Mouse (Mus musculus): ENCODE measurements around the gene H2al1h. TPM values are rescaled to one million over a fixed set of nuclear protein-coding genes. Genes with fewer than 3 reads are reported as not detected.
"Not testable (repeated sequence)": the region's sequence is repeated elsewhere in the genome, so short reads cannot be mapped to it uniquely, and the experiment has no call there.

The H2al1h gene
- polyA plus RNA-seq, 1 experiment from 2014 or later = not detected

DNA sequence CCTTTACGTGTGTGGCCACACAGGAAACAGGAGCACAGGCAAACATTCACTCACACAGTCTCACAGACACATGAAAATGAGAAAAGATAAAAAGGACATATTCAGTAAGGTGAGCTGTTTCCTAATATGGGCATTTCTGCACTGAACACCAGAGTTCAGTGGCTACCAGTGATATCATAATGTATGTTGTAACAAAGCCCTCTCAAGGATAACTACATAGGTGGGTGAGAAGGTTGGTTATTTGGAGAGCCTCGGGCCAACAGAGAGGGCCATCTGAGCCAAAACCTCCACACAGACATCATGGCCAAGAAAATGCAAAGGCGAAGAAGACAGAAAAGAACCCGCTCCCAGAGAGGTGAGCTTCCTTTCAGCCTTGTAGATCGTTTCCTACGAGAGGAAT lies 12.8 kb upstream of the H2al1h start, which contains the start of gene H2al1d:
TSS of gene H2al1d (plus strand) at position 301 of the 400 bp plus-strand sequence.
- H3K9ac ChIP-seq (replicated peaks; ENCODE audit: low read depth, low read length); H3K27me3 ChIP-seq (ENCODE audit: control insufficient read depth, insufficient read depth, low read length); H3K4me1 ChIP-seq (ENCODE audit: control insufficient read depth, insufficient read depth, low read length); ATAC-seq (ENCODE audit: insufficient number of reproducible peaks, insufficient read depth, low FRiP score, low read depth); H3K4me3 ChIP-seq (ENCODE audit: low read depth, low read length); H3K4me2 ChIP-seq (replicated peaks; ENCODE audit: low read depth, low read length); H3K27ac ChIP-seq (ENCODE audit: low read length); H3K9me3 ChIP-seq (ENCODE audit: control insufficient read depth, low read depth, low read length); H3K36me3 ChIP-seq (ENCODE audit: control insufficient read depth, insufficient read depth, low read length): not testable (repeated sequence)
- no CpG with 5 or more reads among the region's 6 CpGs for WGBS

DNA sequence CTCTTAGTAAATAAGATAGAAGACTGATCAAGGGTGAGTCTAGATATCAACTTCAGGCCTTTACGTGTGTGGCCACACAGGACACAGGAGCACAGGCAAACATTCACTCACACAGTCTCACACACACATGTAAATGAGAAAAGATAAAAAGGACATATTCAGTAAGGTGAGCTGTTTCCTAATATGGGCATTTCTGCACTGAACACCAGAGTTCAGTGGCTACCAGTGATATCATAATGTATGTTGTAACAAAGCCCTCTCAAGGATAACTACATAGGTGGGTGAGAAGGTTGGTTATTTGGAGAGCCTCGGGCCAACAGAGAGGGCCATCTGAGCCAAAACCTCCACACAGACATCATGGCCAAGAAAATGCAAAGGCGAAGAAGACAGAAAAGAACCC lies 9.7 kb upstream of the H2al1h start, which contains the start of gene H2al1e:
TSS of gene H2al1e (plus strand) at position 301 of the 400 bp plus-strand sequence.
- not testable (repeated sequence) for H3K36me3 ChIP-seq (ENCODE audit: control insufficient read depth, insufficient read depth, low read length)
- no CpG with 5 or more reads among the region's 3 CpGs for WGBS

DNA sequence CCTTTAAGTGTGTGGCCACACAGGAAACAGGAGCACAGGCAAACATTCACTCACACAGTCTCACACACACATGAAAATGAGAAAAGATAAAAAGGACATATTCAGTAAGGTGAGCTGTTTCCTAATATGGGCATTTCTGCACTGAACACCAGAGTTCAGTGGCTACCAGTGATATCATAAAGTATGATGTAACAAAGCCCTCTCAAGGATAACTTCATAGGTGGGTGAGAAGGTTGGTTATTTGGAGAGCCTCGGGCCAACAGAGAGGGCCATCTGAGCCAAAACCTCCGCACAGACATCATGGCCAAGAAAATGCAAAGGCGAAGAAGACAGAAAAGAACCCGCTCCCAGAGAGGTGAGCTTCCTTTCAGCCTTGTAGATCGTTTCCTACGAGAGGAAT lies 6.4 kb upstream of the H2al1h start, which contains the start of gene H2al1f:
TSS of gene H2al1f (plus strand) at position 301 of the 400 bp plus-strand sequence.
- not testable (repeated sequence) for H3K4me2 ChIP-seq (replicated peaks; ENCODE audit: low read depth, low read length); H3K36me3 ChIP-seq (ENCODE audit: control insufficient read depth, insufficient read depth, low read length); H3K4me3 ChIP-seq (ENCODE audit: low read depth, low read length); H3K27ac ChIP-seq (ENCODE audit: low read length); H3K4me1 ChIP-seq (ENCODE audit: control insufficient read depth, insufficient read depth, low read length); H3K9me3 ChIP-seq (ENCODE audit: control insufficient read depth, low read depth, low read length); H3K27me3 ChIP-seq (ENCODE audit: control insufficient read depth, insufficient read depth, low read length); ATAC-seq (ENCODE audit: insufficient number of reproducible peaks, insufficient read depth, low FRiP score, low read depth); H3K9ac ChIP-seq (replicated peaks; ENCODE audit: low read depth, low read length)
- no CpG with 5 or more reads among the region's 6 CpGs for WGBS

More for the DNA sequence above, 9.7 kb upstream of the H2al1h start, which contains the start of gene H2al1e:
- H3K9me3 ChIP-seq (ENCODE audit: control insufficient read depth, low read depth, low read length); H3K4me3 ChIP-seq (ENCODE audit: low read depth, low read length); H3K27ac ChIP-seq (ENCODE audit: low read length); H3K9ac ChIP-seq (replicated peaks; ENCODE audit: low read depth, low read length); H3K4me1 ChIP-seq (ENCODE audit: control insufficient read depth, insufficient read depth, low read length); ATAC-seq (ENCODE audit: insufficient number of reproducible peaks, insufficient read depth, low FRiP score, low read depth); H3K4me2 ChIP-seq (replicated peaks; ENCODE audit: low read depth, low read length); H3K27me3 ChIP-seq (ENCODE audit: control insufficient read depth, insufficient read depth, low read length): not testable (repeated sequence)

DNA sequence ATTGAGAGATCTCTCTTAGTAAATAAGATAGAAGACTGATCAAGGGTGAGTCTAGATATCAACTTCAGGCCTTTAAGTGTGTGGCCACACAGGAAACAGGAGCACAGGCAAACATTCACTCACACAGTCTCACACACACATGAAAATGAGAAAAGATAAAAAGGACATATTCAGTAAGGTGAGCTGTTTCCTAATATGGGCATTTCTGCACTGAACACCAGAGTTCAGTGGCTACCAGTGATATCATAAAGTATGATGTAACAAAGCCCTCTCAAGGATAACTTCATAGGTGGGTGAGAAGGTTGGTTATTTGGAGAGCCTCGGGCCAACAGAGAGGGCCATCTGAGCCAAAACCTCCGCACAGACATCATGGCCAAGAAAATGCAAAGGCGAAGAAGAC lies 3.3 kb upstream of the H2al1h start, which contains the start of gene H2al1g:
TSS of gene H2al1g (plus strand) at position 301 of the 400 bp plus-strand sequence.
- not testable (repeated sequence) for H3K27ac ChIP-seq (ENCODE audit: low read length); ATAC-seq (ENCODE audit: insufficient number of reproducible peaks, insufficient read depth, low FRiP score, low read depth); H3K27me3 ChIP-seq (ENCODE audit: control insufficient read depth, insufficient read depth, low read length); H3K4me2 ChIP-seq (replicated peaks; ENCODE audit: low read depth, low read length); H3K4me1 ChIP-seq (ENCODE audit: control insufficient read depth, insufficient read depth, low read length); H3K9me3 ChIP-seq (ENCODE audit: control insufficient read depth, low read depth, low read length); H3K36me3 ChIP-seq (ENCODE audit: control insufficient read depth, insufficient read depth, low read length); H3K9ac ChIP-seq (replicated peaks; ENCODE audit: low read depth, low read length); H3K4me3 ChIP-seq (ENCODE audit: low read depth, low read length)
- WGBS = no CpG with 5 or more reads among the region's 3 CpGs

DNA sequence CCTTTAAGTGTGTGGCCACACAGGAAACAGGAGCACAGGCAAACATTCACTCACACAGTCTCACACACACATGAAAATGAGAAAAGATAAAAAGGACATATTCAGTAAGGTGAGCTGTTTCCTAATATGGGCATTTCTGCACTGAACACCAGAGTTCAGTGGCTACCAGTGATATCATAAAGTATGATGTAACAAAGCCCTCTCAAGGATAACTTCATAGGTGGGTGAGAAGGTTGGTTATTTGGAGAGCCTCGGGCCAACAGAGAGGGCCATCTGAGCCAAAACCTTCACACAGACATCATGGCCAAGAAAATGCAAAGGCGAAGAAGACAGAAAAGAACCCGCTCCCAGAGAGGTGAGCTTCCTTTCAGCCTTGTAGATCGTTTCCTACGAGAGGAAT lies 3.1 kb downstream of the H2al1h start, which contains the start of gene H2al1i:
TSS of gene H2al1i (plus strand) at position 301 of the 400 bp plus-strand sequence.
- not testable (repeated sequence) for H3K9me3 ChIP-seq (ENCODE audit: control insufficient read depth, low read depth, low read length); H3K27me3 ChIP-seq (ENCODE audit: control insufficient read depth, insufficient read depth, low read length); H3K4me3 ChIP-seq (ENCODE audit: low read depth, low read length); H3K4me1 ChIP-seq (ENCODE audit: control insufficient read depth, insufficient read depth, low read length); H3K9ac ChIP-seq (replicated peaks; ENCODE audit: low read depth, low read length); ATAC-seq (ENCODE audit: insufficient number of reproducible peaks, insufficient read depth, low FRiP score, low read depth); H3K4me2 ChIP-seq (replicated peaks; ENCODE audit: low read depth, low read length); H3K36me3 ChIP-seq (ENCODE audit: control insufficient read depth, insufficient read depth, low read length); H3K27ac ChIP-seq (ENCODE audit: low read length)
- WGBS = 89% methylated on average over 2 of the region's 5 CpGs

DNA sequence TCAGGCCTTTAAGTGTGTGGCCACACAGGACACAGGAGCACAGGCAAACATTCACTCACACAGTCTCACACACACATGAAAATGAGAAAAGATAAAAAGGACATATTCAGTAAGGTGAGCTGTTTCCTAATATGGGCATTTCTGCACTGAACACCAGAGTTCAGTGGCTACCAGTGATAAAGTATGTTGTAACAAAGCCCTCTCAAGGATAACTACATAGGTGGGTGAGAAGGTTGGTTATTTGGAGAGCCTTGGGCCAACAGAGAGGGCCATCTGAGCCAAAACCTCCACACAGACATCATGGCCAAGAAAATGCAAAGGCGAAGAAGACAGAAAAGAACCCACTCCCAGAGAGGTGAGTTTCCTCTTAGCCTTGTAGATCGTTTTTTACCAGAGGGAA lies 6.2 kb downstream of the H2al1h start, which contains the start of gene H2al1j:
TSS of gene H2al1j (plus strand) at position 301 of the 400 bp plus-strand sequence.
- not testable (repeated sequence) for H3K27me3 ChIP-seq (ENCODE audit: control insufficient read depth, insufficient read depth, low read length); H3K9ac ChIP-seq (replicated peaks; ENCODE audit: low read depth, low read length)
- 88% methylated on average over 2 of the region's 2 CpGs for WGBS

DNA sequence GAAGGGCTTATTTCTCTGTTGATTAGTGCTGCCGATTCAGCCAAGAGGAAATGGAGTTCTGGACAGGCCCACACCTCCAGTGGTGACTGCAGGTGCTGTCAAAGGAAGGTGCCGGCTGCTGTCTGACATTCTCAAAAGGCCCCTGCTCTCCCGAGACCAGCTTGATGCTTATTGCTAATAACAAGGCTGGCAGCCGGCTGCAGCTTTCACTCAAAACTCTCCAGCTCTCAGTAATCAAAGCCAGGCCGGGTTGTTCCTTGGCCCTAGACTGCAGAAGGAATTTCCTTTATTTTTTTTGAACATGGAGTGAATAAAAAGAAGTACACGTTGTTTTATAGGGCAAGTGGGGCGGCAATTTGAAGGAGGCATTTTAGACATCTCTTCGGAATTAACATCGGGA lies 24.5 kb downstream of the H2al1h start:
- no peak for ATAC-seq (ENCODE audit: insufficient number of reproducible peaks, insufficient read depth, low FRiP score, low read depth)
- H3K4me1 ChIP-seq (ENCODE audit: control insufficient read depth, insufficient read depth, low read length) = no peaks in the 10 kb centered on the region
- no peak overlapping the region for H3K9ac ChIP-seq (replicated peaks; ENCODE audit: low read depth, low read length)
- no peak overlapping the region for H3K4me2 ChIP-seq (replicated peaks; ENCODE audit: low read depth, low read length)
- WGBS = 67% methylated on average over 9 of the region's 9 CpGs
- H3K27me3 ChIP-seq (ENCODE audit: control insufficient read depth, insufficient read depth, low read length) = no peaks in the 10 kb centered on the region; the same call in 1 of the 2 replicates
- H3K4me3 ChIP-seq (ENCODE audit: low read depth, low read length) = no peak overlapping the region
- no peak overlapping the region for H3K27ac ChIP-seq (ENCODE audit: low read length)
- H3K9me3 ChIP-seq (ENCODE audit: control insufficient read depth, low read depth, low read length) = no peaks in the 10 kb centered on the region
- H3K36me3 ChIP-seq (ENCODE audit: control insufficient read depth, insufficient read depth, low read length) = no peaks in the 10 kb centered on the region

More for the DNA sequence above, 6.2 kb downstream of the H2al1h start, which contains the start of gene H2al1j:
- not testable (repeated sequence) for H3K27ac ChIP-seq (ENCODE audit: low read length); H3K9me3 ChIP-seq (ENCODE audit: control insufficient read depth, low read depth, low read length); H3K4me2 ChIP-seq (replicated peaks; ENCODE audit: low read depth, low read length); H3K4me3 ChIP-seq (ENCODE audit: low read depth, low read length); H3K4me1 ChIP-seq (ENCODE audit: control insufficient read depth, insufficient read depth, low read length); ATAC-seq (ENCODE audit: insufficient number of reproducible peaks, insufficient read depth, low FRiP score, low read depth); H3K36me3 ChIP-seq (ENCODE audit: control insufficient read depth, insufficient read depth, low read length)

DNA sequence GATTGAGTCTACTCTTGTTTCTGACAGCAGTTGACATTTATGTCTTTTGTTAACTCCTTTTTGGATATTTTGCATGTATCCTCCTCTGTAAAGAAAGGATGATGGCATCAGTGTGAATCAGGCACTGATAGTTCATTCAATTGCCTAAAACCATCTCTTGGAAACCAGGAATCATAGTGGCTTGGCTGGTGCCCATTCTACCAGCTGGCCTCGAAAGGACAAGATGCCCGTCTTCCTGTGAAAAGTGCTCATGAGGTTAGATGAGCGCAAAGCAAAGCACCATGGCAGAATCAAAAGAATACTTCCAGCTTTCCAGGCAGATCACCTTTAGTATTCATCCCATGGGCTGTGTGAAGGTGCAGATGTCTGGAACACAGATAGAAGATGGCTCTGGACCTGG lies 25.5 kb downstream of the H2al1h start:
- Histone ChIP-seq H3K9ac (replicated peaks; ENCODE audit: low read depth, low read length) (no peak overlapping the region), H3K27me3 (ENCODE audit: control insufficient read depth, insufficient read depth, low read length) (no peaks in the 10 kb centered on the region; the same call in 1 of the 2 replicates), H3K4me1 (ENCODE audit: control insufficient read depth, insufficient read depth, low read length) (no peaks in the 10 kb centered on the region), H3K9me3 (ENCODE audit: control insufficient read depth, low read depth, low read length) (no peaks in the 10 kb centered on the region), H3K4me2 (replicated peaks; ENCODE audit: low read depth, low read length) (no peak overlapping the region), H3K27ac (ENCODE audit: low read length) (no peak overlapping the region), H3K4me3 (ENCODE audit: low read depth, low read length) (no peak overlapping the region), H3K36me3 (ENCODE audit: control insufficient read depth, insufficient read depth, low read length) (no peaks in the 10 kb centered on the region)
- ATAC-seq (ENCODE audit: insufficient number of reproducible peaks, insufficient read depth, low FRiP score, low read depth) = no peak
- 89% methylated on average over 3 of the region's 3 CpGs for WGBS

DNA sequence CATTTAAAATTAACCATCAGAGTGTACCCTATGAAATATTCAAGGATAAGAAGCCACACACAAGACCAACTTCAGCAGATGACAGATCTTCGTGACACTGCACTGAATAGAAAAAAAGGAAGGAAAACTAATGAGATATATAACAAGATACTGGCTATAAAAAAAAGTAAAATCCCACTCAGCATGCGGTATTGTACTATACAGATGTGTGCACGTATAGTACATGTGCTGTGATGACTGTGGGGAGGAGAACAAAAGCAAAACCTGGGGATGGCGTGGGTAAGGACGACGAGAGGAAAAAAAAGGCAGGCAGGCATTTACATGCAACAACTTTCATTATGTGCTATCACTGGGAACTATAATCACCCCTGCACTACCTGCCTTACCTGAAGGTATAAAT lies 39.5 kb downstream of the H2al1h start:
- Histone ChIP-seq H3K4me3 (ENCODE audit: low read depth, low read length) (no peak overlapping the region), H3K9ac (replicated peaks; ENCODE audit: low read depth, low read length) (no peak overlapping the region), H3K27me3 (ENCODE audit: control insufficient read depth, insufficient read depth, low read length) (0 out of 2 replicates have a peak, but pooled peaks cover 2% of the 10 kb centered on the region), H3K4me1 (ENCODE audit: control insufficient read depth, insufficient read depth, low read length) (no peaks in the 10 kb centered on the region), H3K4me2 (replicated peaks; ENCODE audit: low read depth, low read length) (no peak overlapping the region), H3K36me3 (ENCODE audit: control insufficient read depth, insufficient read depth, low read length) (no peaks in the 10 kb centered on the region), H3K9me3 (ENCODE audit: control insufficient read depth, low read depth, low read length) (no peaks in the 10 kb centered on the region), H3K27ac (ENCODE audit: low read length) (no peak overlapping the region)
- no peak for ATAC-seq (ENCODE audit: insufficient number of reproducible peaks, insufficient read depth, low FRiP score, low read depth)
- WGBS = 83% methylated on average over 6 of the region's 6 CpGs
